Mouse (Mus musculus) MEL (cell line): ENCODE measurements around the gene Rtf1. TPM values are rescaled to one million over a fixed set of nuclear protein-coding genes. Genes with fewer than 3 reads are reported as not detected.

Experiments
- DNase-seq: peaks from one replicate; pipeline ENCODE4 v3.0.0; 2011; ENCODE audit warnings: low read depth, low spot score
- H3K27ac ChIP-seq: 2 replicates; pipeline ENCODE4 v1.5.1; 2012; ENCODE audit warnings: low read depth, mild to moderate bottlenecking, control low read depth, low read length, moderate library complexity; ENCODE audit not compliant: control insufficient read depth
- H3K27me3 ChIP-seq, 2 experiments: fragments of 150-350 bp in 1 of 2; sonication (generic) in 1 of 2; 2 replicates each; pipeline ENCODE4 v1.6.1; 2012; ENCODE audit warnings: low read length in 2 of 2, mild to moderate bottlenecking in 2 of 2, improper control_type of control experiment in 1 of 2, moderate library complexity in 1 of 2; ENCODE audit not compliant: insufficient read depth in 2 of 2, control insufficient read depth in 1 of 2
- H3K36me3 ChIP-seq, 2 experiments: 2 replicates each; pipeline ENCODE4 v1.6.1; 2012 to 2014; ENCODE audit warnings: low read length in 2 of 2, improper control_type of control experiment in 1 of 2, inconsistent platforms in 1 of 2, mild to moderate bottlenecking in 1 of 2; ENCODE audit not compliant: insufficient read depth in 2 of 2, control insufficient read depth in 1 of 2
- H3K4me1 ChIP-seq, 2 experiments: fragments of 150-350 bp in 1 of 2; sonication (generic) in 1 of 2; 2 replicates each; pipeline ENCODE4 v1.6.1; 2012; ENCODE audit warnings: low read length in 2 of 2, improper control_type of control experiment in 1 of 2, mild to moderate bottlenecking in 1 of 2; ENCODE audit not compliant: insufficient read depth in 2 of 2, control insufficient read depth in 1 of 2
- H3K4me3 ChIP-seq, 2 experiments: fragments of 150-350 bp in 1 of 2; sonication (generic) in 1 of 2; 2 replicates each; pipeline ENCODE4 v1.5.1; 2012; ENCODE audit warnings: low read depth in 2 of 2, low read length in 2 of 2, mild to moderate bottlenecking in 2 of 2, moderate library complexity in 2 of 2, control low read depth in 1 of 2, improper control_type of control experiment in 1 of 2; ENCODE audit not compliant: control insufficient read depth in 1 of 2, insufficient read depth in 1 of 2
- H3K79me2 ChIP-seq: 2 replicates; pipeline ENCODE4 v1.6.1; 2012; ENCODE audit warnings: mild to moderate bottlenecking, low read length, moderate library complexity; ENCODE audit not compliant: control insufficient read depth, poor library complexity, insufficient read depth
- H3K9ac ChIP-seq: 2 replicates; pipeline ENCODE4 v1.6.1; 2012; ENCODE audit warnings: low read depth, mild to moderate bottlenecking, control low read depth, low read length, moderate library complexity; ENCODE audit not compliant: control insufficient read depth, poor library complexity, severe bottlenecking
- H3K9me3 ChIP-seq: fragments of 150-350 bp; sonication (generic); replicated peaks from 2 replicates; pipeline ENCODE4 v1.6.1; 2012; ENCODE audit warnings: mild to moderate bottlenecking, low read length, improper control_type of control experiment, moderate library complexity; ENCODE audit not compliant: insufficient read depth
- CHD1 ChIP-seq: IDR thresholded peaks from 2 replicates; pipeline ENCODE4 v1.6.1; 2012; ENCODE audit warnings: low read depth, mild to moderate bottlenecking, inconsistent platforms, low read length, improper control_type of control experiment
- E2F4 ChIP-seq: IDR thresholded peaks from 2 replicates; pipeline ENCODE4 v1.6.1; 2011; ENCODE audit warnings: low read depth, low read length, improper control_type of control experiment, borderline replicate concordance
- EP300 ChIP-seq, 2 experiments: IDR thresholded peaks; 2 replicates each; pipeline ENCODE4 v1.6.1; 2011; ENCODE audit warnings: improper control_type of control experiment in 2 of 2, low read length in 2 of 2, low read depth in 1 of 2, mild to moderate bottlenecking in 1 of 2
- ETS1 ChIP-seq: IDR thresholded peaks from 2 replicates; pipeline ENCODE4 v1.6.1; 2012; ENCODE audit warnings: low read depth, mild to moderate bottlenecking, inconsistent platforms, low read length, improper control_type of control experiment, moderate library complexity
- MAFK ChIP-seq: IDR thresholded peaks from 2 replicates; pipeline ENCODE4 v1.6.1; 2011; ENCODE audit warnings: low read depth, mild to moderate bottlenecking, low read length, improper control_type of control experiment, borderline replicate concordance
- MXI1 ChIP-seq: IDR thresholded peaks from 2 replicates; pipeline ENCODE4 v1.6.1; 2011; ENCODE audit warnings: mild to moderate bottlenecking, low read depth, low read length, improper control_type of control experiment
- NELFE ChIP-seq: IDR thresholded peaks from 2 replicates; pipeline ENCODE4 v1.6.1; 2011; ENCODE audit warnings: low read depth, low read length, improper control_type of control experiment
- POLR2A ChIP-seq, 2 experiments: IDR thresholded peaks; 2 replicates each; pipeline ENCODE4 v1.6.1; 2011 to 2012; ENCODE audit warnings: low read length in 2 of 2, mild to moderate bottlenecking in 2 of 2, control low read depth in 1 of 2, improper control_type of control experiment in 1 of 2, low read depth in 1 of 2, moderate library complexity in 1 of 2; ENCODE audit not compliant: control insufficient read depth in 1 of 2, insufficient read depth in 1 of 2, poor library complexity in 1 of 2
- POLR2AphosphoS2 ChIP-seq: IDR thresholded peaks from 2 replicates; pipeline ENCODE4 v1.6.1; 2011; ENCODE audit warnings: low read length, improper control_type of control experiment
- POLR2AphosphoS5 ChIP-seq: IDR thresholded peaks from 2 replicates; pipeline ENCODE4 v1.6.1; 2012; ENCODE audit warnings: low read depth, borderline replicate concordance, mild to moderate bottlenecking, inconsistent platforms, low read length, moderate library complexity, mixed read lengths
- RCOR1 ChIP-seq: IDR thresholded peaks from 2 replicates; pipeline ENCODE4 v1.6.1; 2012; ENCODE audit warnings: low read depth, mild to moderate bottlenecking, inconsistent platforms, low read length, improper control_type of control experiment
- SIN3A ChIP-seq: IDR thresholded peaks from 2 replicates; pipeline ENCODE4 v1.6.1; 2012; ENCODE audit warnings: low read length, improper control_type of control experiment, inconsistent platforms
- SMC3 ChIP-seq: IDR thresholded peaks from 2 replicates; pipeline ENCODE4 v1.6.1; 2011; ENCODE audit warnings: low read depth, low read length, improper control_type of control experiment
- TAL1 ChIP-seq: IDR thresholded peaks from 2 replicates; pipeline ENCODE4 v1.6.1; 2012; ENCODE audit warnings: mild to moderate bottlenecking, inconsistent platforms, low read length, moderate library complexity, mixed read lengths
- TBP ChIP-seq: IDR thresholded peaks from 2 replicates; pipeline ENCODE4 v1.8.0; 2011; ENCODE audit warnings: low read depth, low read length, improper control_type of control experiment
- TCF12 ChIP-seq: IDR thresholded peaks from 2 replicates; pipeline ENCODE4 v1.6.1; 2014; ENCODE audit warnings: low read depth, mild to moderate bottlenecking, inconsistent platforms, low read length, improper control_type of control experiment, moderate library complexity
- UBTF ChIP-seq: IDR thresholded peaks from 2 replicates; pipeline ENCODE4 v1.6.1; 2012; ENCODE audit warnings: low read depth, mild to moderate bottlenecking, inconsistent platforms, low read length, improper control_type of control experiment, moderate library complexity, borderline replicate concordance; ENCODE audit not compliant: insufficient read depth
- USF1 ChIP-seq: IDR thresholded peaks from 2 replicates; pipeline ENCODE4 v1.6.1; 2014; ENCODE audit warnings: low read depth, mild to moderate bottlenecking, inconsistent platforms, low read length, improper control_type of control experiment, moderate library complexity
- USF2 ChIP-seq, 2 experiments: IDR thresholded peaks; 2 replicates each; pipeline ENCODE4 v1.6.1; 2011 to 2012; ENCODE audit warnings: improper control_type of control experiment in 2 of 2, low read length in 2 of 2, borderline replicate concordance in 1 of 2, inconsistent platforms in 1 of 2, low read depth in 1 of 2, mild to moderate bottlenecking in 1 of 2; ENCODE audit not compliant: insufficient read depth in 1 of 2
- ZC3H11A ChIP-seq: IDR thresholded peaks from 2 replicates; pipeline ENCODE4 v1.6.1; 2012; ENCODE audit warnings: low read depth, mild to moderate bottlenecking, inconsistent platforms, low read length, improper control_type of control experiment
- ZMIZ1 ChIP-seq: IDR thresholded peaks from 2 replicates; pipeline ENCODE4 v1.6.1; 2012; ENCODE audit warnings: low read depth, mild to moderate bottlenecking, inconsistent platforms, low read length, improper control_type of control experiment, moderate library complexity
- polyA plus RNA-seq, 2 experiments: library from polyadenylated mRNA; stranded (reverse) in 1 of 2; unstranded in 1 of 2; fragments of >175 nt in 1 of 2; fragments of >200 nt in 1 of 2; gene quantifications; 2 replicates each; pipeline versions ENCODE4 v1.2.1 to v1.2.4; 2012; ENCODE audit warnings: low replicate concordance in 2 of 2, low read depth in 1 of 2; ENCODE audit not compliant: insufficient read length in 2 of 2, insufficient read depth in 1 of 2, missing spikeins in 1 of 2
- total RNA-seq: library from RNA; depleted of rRNA; stranded (reverse); fragments of 300-350 nt; gene quantifications from 2 replicates; pipeline ENCODE4 v1.2.3, GENCODE M21; 2012

Rtf1 gene
- total and polyA plus RNA-seq, 3 experiments, result 10.6 to 46.0 TPM; not detected in 1

GRCm38 (mm10) chr2:119703171-119703570 is 28.3 kb downstream of the Rtf1 start:
- H3K4me3 ChIP-seq, result no peak overlapping the region
- no peaks in the 10 kb centered on the region for H3K9me3 ChIP-seq
- H3K27me3 ChIP-seq, result no peaks in the 10 kb centered on the region
- no peak overlapping the region for H3K27ac ChIP-seq
- no peak overlapping the region for H3K9ac ChIP-seq
- no peak for DNase-seq
- peaks cover 2 to 10% of the 10 kb centered on the region in 2 experiments; a peak in 3 of 4 replicates for H3K36me3 ChIP-seq
- no peaks in the 10 kb centered on the region for H3K79me2 ChIP-seq
- H3K4me1 ChIP-seq, result peaks cover 0 to 3% of the 10 kb centered on the region in 2 experiments; a peak in 1 of 4 replicates
- TF ChIP-seq TCF12, result no peak
- no peak for TF ChIP-seq POLR2A (IDR thresholded peaks at IDR 0.05; ENCODE audit: control insufficient read depth in 1 of 2, insufficient read depth in 1 of 2, low read depth in 1 of 2, low read length in 2 of 2, poor library complexity in 1 of 2)
- TF ChIP-seq RCOR1, result no peak
- TF ChIP-seq TAL1, result no peak
- no peak for TF ChIP-seq ZMIZ1
- TF ChIP-seq UBTF, result no peak
- TF ChIP-seq USF2 (IDR thresholded peaks at IDR 0.05; ENCODE audit: borderline replicate concordance in 1 of 2, insufficient read depth in 1 of 2, low read depth in 1 of 2, low read length in 2 of 2), result no peak
- TF ChIP-seq TBP, result no peak
- no peak for TF ChIP-seq POLR2AphosphoS2
- no peak for TF ChIP-seq NELFE
- TF ChIP-seq EP300 (IDR thresholded peaks at IDR 0.05; ENCODE audit: low read depth in 1 of 2, low read length in 2 of 2), result no peak
- no peak for TF ChIP-seq E2F4
- TF ChIP-seq CHD1, result no peak
- no peak for TF ChIP-seq ZC3H11A
- TF ChIP-seq POLR2AphosphoS5, result no peak
- TF ChIP-seq SMC3, result no peak
- TF ChIP-seq, all 39 proteins: peak for 0

- no peak for TF ChIP-seq TCF12
- no peak for TF ChIP-seq ETS1
- no peak for TF ChIP-seq POLR2AphosphoS5
- TF ChIP-seq USF1, result no peak
- no peak for TF ChIP-seq SMC3
- no peak for TF ChIP-seq E2F4
- no peak for TF ChIP-seq MXI1
- no peak for TF ChIP-seq SIN3A
- no peak for TF ChIP-seq MAFK
- Histone ChIP-seq H3K79me2 (no peaks in the 10 kb centered on the region), H3K9ac (no peak overlapping the region), H3K27ac (no peak overlapping the region), H3K36me3 (peaks cover 0 to 17% of the 10 kb centered on the region in 2 experiments; a peak in 2 of 4 replicates), H3K4me1 (no peaks in the 10 kb centered on the region), H3K4me3 (no peak overlapping the region), H3K9me3 (no peaks in the 10 kb centered on the region), H3K27me3 (no peaks in the 10 kb centered on the region)
- no peak for DNase-seq
Observed at GRCm38 (mm10) chr2:119707676-119708075, 32.8 kb downstream of the Rtf1 start.
